Mouse (Mus musculus) embryo, embryonic 11 days (tissue): ENCODE measurements around the gene Ppm1h.

Source experiments
- DNase-seq: peaks from one replicate; pipeline ENCODE4 v3.0.0-alpha.2; 2015

The Ppm1h gene

GRCm38 (mm10) chr10:122819808-122820207, 141.2 kb downstream of the Ppm1h start:
- no peak for DNase-seq

- DNase-seq: no peak
These were observed 143.0 kb downstream of the Ppm1h start for GRCm38 (mm10) chr10:122821549-122821948.

GRCm38 (mm10) chr10:122823642-122824041, 145.1 kb downstream of the Ppm1h start:
- no peak for DNase-seq

GRCm38 (mm10) chr10:122826696-122827331, 148.3 kb downstream of the Ppm1h start:
- DNase-seq: no peak

GRCm38 (mm10) chr10:122827719-122828414, 149.3 kb downstream of the Ppm1h start:
- DNase-seq: no peak

GRCm38 (mm10) chr10:122829801-122830217, 151.2 kb downstream of the Ppm1h start:
- DNase-seq: no peak

GRCm38 (mm10) chr10:122830638-122831037, 152.1 kb downstream of the Ppm1h start:
- no peak for DNase-seq

GRCm38 (mm10) chr10:122842014-122842413, 163.5 kb downstream of the Ppm1h start:
- DNase-seq: no peak

- no peak for DNase-seq
These were observed 164.4 kb downstream of the Ppm1h start for GRCm38 (mm10) chr10:122842961-122843360.

- DNase-seq: no peak
These were observed 166.9 kb downstream of the Ppm1h start for GRCm38 (mm10) chr10:122845471-122845870.

GRCm38 (mm10) chr10:122846476-122846875, 167.9 kb downstream of the Ppm1h start:
- no peak for DNase-seq

- DNase-seq: no peak
These were observed 169.5 kb downstream of the Ppm1h start for GRCm38 (mm10) chr10:122848020-122848457.

GRCm38 (mm10) chr10:122851267-122852160, 173.0 kb downstream of the Ppm1h start:
- no peak for DNase-seq

GRCm38 (mm10) chr10:122854571-122854970, 176.0 kb downstream of the Ppm1h start:
- no peak for DNase-seq

GRCm38 (mm10) chr10:122855149-122855548, 176.6 kb downstream of the Ppm1h start:
- DNase-seq: no peak

GRCm38 (mm10) chr10:122856040-122856764, 177.6 kb downstream of the Ppm1h start:
- DNase-seq: no peak

- DNase-seq: no peak
These were observed 178.6 kb downstream of the Ppm1h start for GRCm38 (mm10) chr10:122857155-122857554.

GRCm38 (mm10) chr10:122858904-122859641, 180.5 kb downstream of the Ppm1h start:
- no peak for DNase-seq

- DNase-seq: no peak
These were observed 181.1 kb downstream of the Ppm1h start for GRCm38 (mm10) chr10:122859642-122859997.

- DNase-seq: no peak
These were observed 181.5 kb downstream of the Ppm1h start for GRCm38 (mm10) chr10:122860076-122860475.

- no peak for DNase-seq
These were observed 183.3 kb downstream of the Ppm1h start for GRCm38 (mm10) chr10:122861696-122862385.
